Mouse (Mus musculus): ENCODE data around the gene Rbms3. TPM values are rescaled to one million over a fixed set of nuclear protein-coding genes. Genes with fewer than 3 reads are reported as not detected.

Rbms3 gene
- polyA plus RNA-seq, 1 experiment from 2014 or later = 13.1 TPM

- no peak for ATAC-seq
- Histone ChIP-seq H3K4me3 (ENCODE audit: low read depth, low read length) (no peak overlapping the region), H3K36me3 (ENCODE audit: control insufficient read depth, insufficient read depth) (no peaks in the 10 kb centered on the region), H3K27me3 (replicated peaks; ENCODE audit: control insufficient read depth, insufficient read depth, low read length) (no peaks in the 10 kb centered on the region), H3K9me3 (ENCODE audit: control insufficient read depth) (no peaks in the 10 kb centered on the region), H3K9ac (ENCODE audit: low read depth, low read length) (no peak overlapping the region), H3K4me1 (replicated peaks; ENCODE audit: control insufficient read depth, insufficient read depth, low read length) (no peaks in the 10 kb centered on the region), H3K4me2 (replicated peaks; ENCODE audit: low read depth) (no peak overlapping the region), H3K27ac (ENCODE audit: low read depth, low read length) (no peak overlapping the region)
- no peak for TF ChIP-seq CTCF (IDR thresholded peaks at IDR 0.05; ENCODE audit: low read depth)
These were observed 75.4 kb downstream of the Rbms3 start for GRCm38 (mm10) chr9:117554356-117554755.

- Histone ChIP-seq H3K4me1 (replicated peaks; ENCODE audit: control insufficient read depth, insufficient read depth, low read length) (no peaks in the 10 kb centered on the region), H3K9ac (ENCODE audit: low read depth, low read length) (no peak overlapping the region), H3K4me3 (ENCODE audit: low read depth, low read length) (no peak overlapping the region), H3K27ac (ENCODE audit: low read depth, low read length) (no peak overlapping the region), H3K36me3 (ENCODE audit: control insufficient read depth, insufficient read depth) (no peaks in the 10 kb centered on the region), H3K9me3 (ENCODE audit: control insufficient read depth) (no peaks in the 10 kb centered on the region), H3K4me2 (replicated peaks; ENCODE audit: low read depth) (no peak overlapping the region), H3K27me3 (replicated peaks; ENCODE audit: control insufficient read depth, insufficient read depth, low read length) (no peaks in the 10 kb centered on the region)
- ATAC-seq = no peak
- 64% methylated on average over 2 of the region's 2 CpGs for WGBS
- TF ChIP-seq CTCF (IDR thresholded peaks at IDR 0.05; ENCODE audit: low read depth) = no peak
These were observed 100.4 kb downstream of the Rbms3 start for GRCm38 (mm10) chr9:117529281-117529680.

GRCm38 (mm10) chr9:117508941-117509340, 120.8 kb downstream of the Rbms3 start:
- H3K4me3 ChIP-seq (ENCODE audit: low read depth, low read length) = no peak overlapping the region
- TF ChIP-seq CTCF (IDR thresholded peaks at IDR 0.05; ENCODE audit: low read depth) = no peak
- no peak overlapping the region for H3K27ac ChIP-seq (ENCODE audit: low read depth, low read length)
- no peak for ATAC-seq
- H3K9me3 ChIP-seq (ENCODE audit: control insufficient read depth) = no peaks in the 10 kb centered on the region
- no peak overlapping the region for H3K9ac ChIP-seq (ENCODE audit: low read depth, low read length)
- H3K27me3 ChIP-seq (replicated peaks; ENCODE audit: control insufficient read depth, insufficient read depth, low read length) = no peaks in the 10 kb centered on the region
- 82% methylated on average over 11 of the region's 11 CpGs for WGBS
- H3K36me3 ChIP-seq (ENCODE audit: control insufficient read depth, insufficient read depth) = no peaks in the 10 kb centered on the region
- no peak overlapping the region for H3K4me2 ChIP-seq (replicated peaks; ENCODE audit: low read depth)
- H3K4me1 ChIP-seq (replicated peaks; ENCODE audit: control insufficient read depth, insufficient read depth, low read length) = no peaks in the 10 kb centered on the region

DNA sequence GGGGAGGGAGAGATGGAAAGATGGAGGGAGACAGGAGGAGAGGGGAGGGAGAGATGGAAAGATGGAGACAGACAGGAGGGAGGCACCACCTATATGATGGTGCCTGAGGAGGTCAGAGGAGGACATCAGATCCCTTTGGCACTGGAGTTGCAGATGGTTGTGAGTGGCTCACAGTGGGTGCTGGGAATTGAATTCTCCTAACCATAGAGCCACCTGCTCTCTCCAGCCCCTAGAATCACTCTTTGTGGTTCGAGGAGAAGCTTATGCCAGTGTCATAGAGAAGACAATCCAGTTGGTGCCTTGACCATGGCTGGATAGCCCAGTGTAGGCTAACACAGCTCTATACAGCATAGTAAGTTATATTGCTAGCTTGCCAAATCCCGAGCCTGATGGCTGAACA, 137.8 kb downstream of the Rbms3 start:
- H3K27me3 ChIP-seq (replicated peaks; ENCODE audit: control insufficient read depth, insufficient read depth, low read length) = no peaks in the 10 kb centered on the region
- H3K4me2 ChIP-seq (replicated peaks; ENCODE audit: low read depth) = no peak overlapping the region
- H3K36me3 ChIP-seq (ENCODE audit: control insufficient read depth, insufficient read depth) = no peaks in the 10 kb centered on the region
- no peak overlapping the region for H3K27ac ChIP-seq (ENCODE audit: low read depth, low read length)
- no peak for ATAC-seq
- no peaks in the 10 kb centered on the region for H3K9me3 ChIP-seq (ENCODE audit: control insufficient read depth)
- no peak overlapping the region for H3K4me3 ChIP-seq (ENCODE audit: low read depth, low read length)
- H3K9ac ChIP-seq (ENCODE audit: low read depth, low read length) = no peak overlapping the region
- 81% methylated on average over 2 of the region's 2 CpGs for WGBS
- no peak for TF ChIP-seq CTCF (IDR thresholded peaks at IDR 0.05; ENCODE audit: low read depth)
- H3K4me1 ChIP-seq (replicated peaks; ENCODE audit: control insufficient read depth, insufficient read depth, low read length) = no peaks in the 10 kb centered on the region

DNA sequence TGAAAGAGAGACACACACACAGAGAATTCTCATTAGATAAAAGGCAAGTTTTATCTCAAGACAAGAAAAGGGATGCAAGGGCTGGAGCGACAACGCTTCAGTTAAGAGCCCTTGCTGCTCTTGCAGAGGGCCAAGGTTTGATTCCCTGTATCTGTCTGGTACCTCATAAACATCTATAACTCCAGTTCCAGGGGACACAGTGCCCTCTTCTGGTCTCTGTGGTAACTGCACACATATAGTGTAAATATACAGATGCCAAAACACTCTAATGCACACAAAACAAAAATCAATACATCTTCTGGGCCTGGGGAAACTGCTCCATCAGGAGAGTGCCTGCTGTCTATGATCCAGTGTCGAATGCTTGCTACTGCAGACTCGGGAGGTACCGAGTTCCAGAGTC, 145.3 kb downstream of the Rbms3 start:
- H3K9ac ChIP-seq (ENCODE audit: low read depth, low read length) = no peak overlapping the region
- 96% methylated on average over 5 of the region's 5 CpGs for WGBS
- H3K4me2 ChIP-seq (replicated peaks; ENCODE audit: low read depth) = no peak overlapping the region
- no peak for ATAC-seq
- no peaks in the 10 kb centered on the region for H3K27me3 ChIP-seq (replicated peaks; ENCODE audit: control insufficient read depth, insufficient read depth, low read length)
- H3K27ac ChIP-seq (ENCODE audit: low read depth, low read length) = no peak overlapping the region
- H3K4me1 ChIP-seq (replicated peaks; ENCODE audit: control insufficient read depth, insufficient read depth, low read length) = no peaks in the 10 kb centered on the region
- H3K36me3 ChIP-seq (ENCODE audit: control insufficient read depth, insufficient read depth) = no peaks in the 10 kb centered on the region
- no peak overlapping the region for H3K4me3 ChIP-seq (ENCODE audit: low read depth, low read length)
- TF ChIP-seq CTCF (IDR thresholded peaks at IDR 0.05; ENCODE audit: low read depth) = peak; percentile 62
- no peaks in the 10 kb centered on the region for H3K9me3 ChIP-seq (ENCODE audit: control insufficient read depth)

DNA sequence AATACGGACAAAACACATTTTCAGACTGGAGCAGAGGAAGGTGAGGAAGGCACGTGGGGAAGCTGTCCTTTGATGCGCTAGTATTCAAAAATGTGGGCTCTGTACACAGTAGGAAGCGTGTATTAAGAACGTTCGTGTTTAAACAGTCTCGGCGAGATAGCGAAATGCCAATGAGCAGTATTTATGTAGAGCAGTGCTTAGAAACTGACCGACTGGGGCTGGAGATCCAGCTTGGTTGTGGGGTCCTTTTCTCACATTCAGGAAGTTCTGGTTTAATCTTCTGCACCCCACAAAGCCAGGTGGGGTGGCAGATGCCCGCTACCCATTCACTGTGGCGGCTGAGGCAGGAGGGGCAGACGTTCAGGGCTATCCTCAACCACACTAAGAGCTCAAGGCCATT, 153.0 kb downstream of the Rbms3 start:
- no peak for ATAC-seq
- Histone ChIP-seq H3K4me2 (replicated peaks; ENCODE audit: low read depth) (no peak overlapping the region), H3K4me1 (replicated peaks; ENCODE audit: control insufficient read depth, insufficient read depth, low read length) (no peaks in the 10 kb centered on the region), H3K27me3 (replicated peaks; ENCODE audit: control insufficient read depth, insufficient read depth, low read length) (no peaks in the 10 kb centered on the region), H3K27ac (ENCODE audit: low read depth, low read length) (no peak overlapping the region), H3K36me3 (ENCODE audit: control insufficient read depth, insufficient read depth) (no peaks in the 10 kb centered on the region), H3K9me3 (ENCODE audit: control insufficient read depth) (no peaks in the 10 kb centered on the region), H3K9ac (ENCODE audit: low read depth, low read length) (no peak overlapping the region), H3K4me3 (ENCODE audit: low read depth, low read length) (no peak overlapping the region)
- WGBS = 57% methylated on average over 13 of the region's 13 CpGs
- TF ChIP-seq CTCF (IDR thresholded peaks at IDR 0.05; ENCODE audit: low read depth) = no peak

- 70% methylated on average over 10 of the region's 10 CpGs for WGBS
- ATAC-seq = no peak
- Histone ChIP-seq H3K36me3 (ENCODE audit: control insufficient read depth, insufficient read depth) (no peaks in the 10 kb centered on the region), H3K4me1 (replicated peaks; ENCODE audit: control insufficient read depth, insufficient read depth, low read length) (no peaks in the 10 kb centered on the region), H3K9me3 (ENCODE audit: control insufficient read depth) (no peaks in the 10 kb centered on the region), H3K27me3 (replicated peaks; ENCODE audit: control insufficient read depth, insufficient read depth, low read length) (no peaks in the 10 kb centered on the region), H3K9ac (ENCODE audit: low read depth, low read length) (no peak overlapping the region), H3K27ac (ENCODE audit: low read depth, low read length) (no peak overlapping the region), H3K4me2 (replicated peaks; ENCODE audit: low read depth) (no peak overlapping the region), H3K4me3 (ENCODE audit: low read depth, low read length) (no peak overlapping the region)
- TF ChIP-seq CTCF (IDR thresholded peaks at IDR 0.05; ENCODE audit: low read depth) = no peak
These were observed 176.9 kb downstream of the Rbms3 start for GRCm38 (mm10) chr9:117452816-117453215.
